Mouse (Mus musculus) ES-E14 (cell line): ENCODE measurements at regions not wholly inside any gene's neighbourhood (a gene's known extent, or its start where the extent isn't known, plus 50 kb on each side); places are given as distances from the start of the nearest gene placed in this dataset.

Experiments
- CHD2 ChIP-seq: IDR thresholded peaks from 2 replicates; pipeline ENCODE4 v1.6.1; 2014; ENCODE audit warnings: mild to moderate bottlenecking, low read depth, low read length, inconsistent platforms
- HCFC1 ChIP-seq: IDR thresholded peaks from 2 replicates; pipeline ENCODE4 v1.6.1; 2012; ENCODE audit warnings: low read length, inconsistent platforms, borderline replicate concordance; ENCODE audit not compliant: insufficient read depth
- ZC3H11A ChIP-seq: IDR thresholded peaks from 2 replicates; pipeline ENCODE4 v1.6.1; 2012; ENCODE audit warnings: low read depth, mild to moderate bottlenecking, inconsistent platforms, low read length, borderline replicate concordance

GRCm38 (mm10) chr15:51502742-51503270, 2381.9 kb upstream of the Gm7489 start:
- TF ChIP-seq ZC3H11A (no peak), HCFC1 (no peak), CHD2 (no peak)
